Mouse (Mus musculus) cerebellum, adult 2 months (tissue): Measurements from ENCODE around the gene Rassf6.

Source experiments
- CTCF ChIP-seq: fragments of 200-500 bp; IDR thresholded peaks from 2 replicates; pipeline ENCODE4 v1.5.1; 2011; ENCODE audit warnings: low read depth, mild to moderate bottlenecking, control low read depth, low read length, moderate library complexity, borderline replicate concordance; ENCODE audit not compliant: insufficient read depth
- POLR2A ChIP-seq: fragments of 200-500 bp; IDR thresholded peaks from 2 replicates; pipeline ENCODE4 v1.6.1; 2011; ENCODE audit warnings: low read length, control low read depth, borderline replicate concordance; ENCODE audit not compliant: insufficient read depth

DNA sequence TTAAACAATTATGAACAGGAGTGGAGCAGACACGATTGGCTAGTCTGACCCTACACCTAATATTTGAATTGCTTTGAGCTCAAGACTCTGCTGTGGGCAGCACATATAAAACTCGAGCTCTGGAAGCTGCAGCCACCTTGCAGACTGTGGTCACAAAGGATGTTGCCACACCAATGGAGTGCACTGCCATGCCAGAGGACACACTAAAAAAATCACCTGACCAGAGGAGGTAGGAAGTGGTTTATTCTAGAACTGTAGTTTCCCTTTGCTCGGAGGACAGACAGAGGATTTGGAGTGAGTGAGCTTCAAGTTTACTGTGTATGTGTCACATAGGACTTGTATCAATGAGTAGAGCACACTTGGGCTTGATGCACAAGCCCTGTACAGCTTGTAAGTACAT lies 84.4 kb downstream of the Rassf6 start:
- no peak for TF ChIP-seq CTCF
- no peak for TF ChIP-seq POLR2A
